Mouse (Mus musculus) embryonic fibroblast, embryonic 13.5 days (primary cell): ENCODE results near the gene Gm44596.

Source experiments
- CTCF ChIP-seq: IDR thresholded peaks from 2 replicates; pipeline ENCODE4 v1.5.1; 2011; ENCODE audit warnings: mild to moderate bottlenecking, control low read depth, low read length, moderate library complexity, borderline replicate concordance; ENCODE audit not compliant: insufficient read depth
- POLR2A ChIP-seq: IDR thresholded peaks from 2 replicates; pipeline ENCODE4 v1.6.1; 2011; ENCODE audit warnings: low read depth, mild to moderate bottlenecking, control low read depth, low read length, moderate library complexity

DNA sequence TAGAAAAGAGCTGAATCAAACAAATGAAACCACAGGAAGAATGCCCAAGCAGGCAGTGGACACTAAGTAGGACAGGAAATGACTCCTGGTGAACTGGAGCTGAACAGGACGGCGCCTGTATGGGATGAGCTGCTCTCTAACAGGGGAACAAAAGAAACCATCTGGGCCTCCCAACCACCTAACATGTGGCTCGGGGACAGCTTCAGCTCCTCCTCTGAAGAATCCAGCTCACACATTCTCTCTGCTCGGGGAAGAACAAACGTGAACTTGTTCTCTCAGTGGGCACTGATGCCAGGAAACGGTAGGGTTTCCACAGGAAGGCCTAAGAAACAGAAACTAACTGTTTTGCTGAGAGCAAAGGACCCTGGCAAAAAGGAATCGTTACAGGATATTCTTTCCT is 25.6 kb upstream of the Gm44596 start:
- TF ChIP-seq POLR2A (no peak), CTCF (no peak)
